Mouse (Mus musculus): ENCODE data around the gene 1700001O22Rik.

1700001O22Rik gene

GRCm38 (mm10) chr2:30816383-30816782 is 12.9 kb upstream of the 1700001O22Rik start:
- no peak for DNase-seq (ENCODE audit: low spot score)

- no peak for DNase-seq (ENCODE audit: low spot score)
Measured at GRCm38 (mm10) chr2:30810573-30810972, 7.1 kb upstream of the 1700001O22Rik start.

GRCm38 (mm10) chr2:30809503-30809902 is 6.0 kb upstream of the 1700001O22Rik start:
- no peak for DNase-seq (ENCODE audit: low spot score)

- no peak for DNase-seq (ENCODE audit: low spot score)
Measured at GRCm38 (mm10) chr2:30808296-30808655, 4.8 kb upstream of the 1700001O22Rik start.

- peak; percentile 99 for DNase-seq (ENCODE audit: low spot score)
Measured at GRCm38 (mm10) chr2:30807648-30808295, 4.3 kb upstream of the 1700001O22Rik start, which contains the start of gene Ntmt1. TSS of gene Ntmt1 (plus strand) at chr2:30807826.

GRCm38 (mm10) chr2:30807147-30807647 is 3.7 kb upstream of the 1700001O22Rik start:
- DNase-seq (ENCODE audit: low spot score), result no peak

GRCm38 (mm10) chr2:30805983-30806382 is 2.5 kb upstream of the 1700001O22Rik start:
- no peak for DNase-seq (ENCODE audit: low spot score)

GRCm38 (mm10) chr2:30801067-30801852 is 2.2 kb downstream of the 1700001O22Rik start:
- DNase-seq (ENCODE audit: low spot score), result no peak

GRCm38 (mm10) chr2:30800671-30801066 is 2.8 kb downstream of the 1700001O22Rik start:
- DNase-seq (ENCODE audit: low spot score), result no peak

GRCm38 (mm10) chr2:30799456-30799855 is 4.0 kb downstream of the 1700001O22Rik start:
- DNase-seq (ENCODE audit: low spot score), result no peak

- peak; percentile 93 for DNase-seq (ENCODE audit: low spot score)
Measured at GRCm38 (mm10) chr2:30796382-30796781, 7.1 kb downstream of the 1700001O22Rik start.

- no peak for DNase-seq (ENCODE audit: low spot score)
Measured at GRCm38 (mm10) chr2:30795889-30796275, 7.6 kb downstream of the 1700001O22Rik start.

GRCm38 (mm10) chr2:30795271-30795888 is 8.1 kb downstream of the 1700001O22Rik start:
- DNase-seq (ENCODE audit: low spot score), result no peak

GRCm38 (mm10) chr2:30794179-30795108 is 9.0 kb downstream of the 1700001O22Rik start:
- peak; percentile 95 for DNase-seq (ENCODE audit: low spot score)

- DNase-seq (ENCODE audit: low spot score), result no peak
Measured at GRCm38 (mm10) chr2:30792061-30792460, 11.4 kb downstream of the 1700001O22Rik start.

- DNase-seq (ENCODE audit: low spot score), result no peak
Measured at GRCm38 (mm10) chr2:30787466-30787865, 16.0 kb downstream of the 1700001O22Rik start.

- no peak for DNase-seq (ENCODE audit: low spot score)
Measured at GRCm38 (mm10) chr2:30784078-30784994, 19.1 kb downstream of the 1700001O22Rik start.

GRCm38 (mm10) chr2:30783346-30783745 is 20.1 kb downstream of the 1700001O22Rik start:
- peak; percentile 81 for DNase-seq (ENCODE audit: low spot score)

GRCm38 (mm10) chr2:30782312-30783290 is 20.9 kb downstream of the 1700001O22Rik start:
- DNase-seq (ENCODE audit: low spot score), result no peak

Data from layer of hippocampus, adult 11-12 months (tissue).